Mouse (Mus musculus) testis, adult 2 months (tissue): ENCODE measurements around the gene Zcchc3. TPM values are rescaled to one million over a fixed set of nuclear protein-coding genes. Genes with fewer than 3 reads are reported as not detected.

Experiments used
- H3K27ac ChIP-seq: fragments of 200-500 bp; 2 replicates; pipeline ENCODE4 v1.5.1; 2012; ENCODE audit warnings: low read depth, low read length; ENCODE audit not compliant: control insufficient read depth, insufficient read depth
- H3K27me3 ChIP-seq: fragments of 200-500 bp; 2 replicates; pipeline ENCODE4 v1.6.1; 2012; ENCODE audit warnings: mild to moderate bottlenecking, low read length, moderate library complexity; ENCODE audit not compliant: control insufficient read depth, insufficient read depth
- H3K36me3 ChIP-seq: fragments of 200-500 bp; 2 replicates; pipeline ENCODE4 v1.6.1; 2012; ENCODE audit warnings: mild to moderate bottlenecking, low read length; ENCODE audit not compliant: control insufficient read depth, insufficient read depth
- H3K4me1 ChIP-seq: fragments of 200-500 bp; 2 replicates; pipeline ENCODE4 v1.6.1; 2012; ENCODE audit warnings: low read length; ENCODE audit not compliant: control insufficient read depth, insufficient read depth
- H3K4me3 ChIP-seq: fragments of 200-500 bp; 2 replicates; pipeline ENCODE4 v1.5.1; 2012; ENCODE audit warnings: low read depth, mild to moderate bottlenecking, low read length, moderate library complexity, mixed read lengths; ENCODE audit not compliant: control insufficient read depth
- CTCF ChIP-seq: fragments of 200-500 bp; IDR thresholded peaks from 2 replicates; pipeline ENCODE4 v1.5.1; 2012; ENCODE audit warnings: low read depth, mild to moderate bottlenecking, inconsistent platforms, low read length, moderate library complexity; ENCODE audit not compliant: control insufficient read depth, insufficient read depth, insufficient replicate concordance
- POLR2A ChIP-seq: fragments of 200-500 bp; IDR thresholded peaks from 2 replicates; pipeline ENCODE4 v1.6.1; 2012; ENCODE audit warnings: low read depth, mild to moderate bottlenecking, inconsistent platforms, low read length, moderate library complexity; ENCODE audit not compliant: control insufficient read depth
- polyA plus RNA-seq: library from polyadenylated mRNA; depleted of rRNA; stranded (reverse); fragments of >200 nt; gene quantifications from 2 replicates; pipeline ENCODE4 v1.2.3, GENCODE M21; 2012; rRNA removed

Zcchc3 gene
- polyA plus RNA-seq, 1 experiment, result 2.8 TPM

DNA sequence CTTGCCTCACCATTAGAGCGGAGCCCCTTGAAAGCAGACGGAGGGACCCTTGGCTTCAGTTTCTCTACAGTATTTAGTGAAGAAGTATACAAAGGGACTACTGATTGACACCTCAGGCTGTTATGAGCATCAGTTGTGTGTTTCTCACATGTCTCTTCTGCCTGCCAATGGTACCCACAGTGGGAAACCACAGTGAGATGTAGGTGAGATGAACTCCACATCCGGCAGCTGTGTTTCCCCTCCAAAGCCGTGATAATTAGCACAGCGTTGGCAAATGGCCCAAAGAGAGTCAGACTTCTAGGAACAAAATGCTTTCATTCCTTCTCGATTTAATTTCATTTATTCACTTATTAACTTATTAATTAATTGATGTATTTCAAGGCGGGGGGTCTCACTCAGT is 42.7 kb downstream of the Zcchc3 start:
- Histone ChIP-seq H3K27me3 (no peaks in the 10 kb centered on the region; the same call in 1 of the 2 replicates), H3K4me1 (peaks cover 23% of the 10 kb centered on the region), H3K36me3 (no peaks in the 10 kb centered on the region), H3K27ac (no peak overlapping the region), H3K4me3 (no peak overlapping the region)
- no peak for TF ChIP-seq POLR2A
- TF ChIP-seq CTCF, result no peak

DNA sequence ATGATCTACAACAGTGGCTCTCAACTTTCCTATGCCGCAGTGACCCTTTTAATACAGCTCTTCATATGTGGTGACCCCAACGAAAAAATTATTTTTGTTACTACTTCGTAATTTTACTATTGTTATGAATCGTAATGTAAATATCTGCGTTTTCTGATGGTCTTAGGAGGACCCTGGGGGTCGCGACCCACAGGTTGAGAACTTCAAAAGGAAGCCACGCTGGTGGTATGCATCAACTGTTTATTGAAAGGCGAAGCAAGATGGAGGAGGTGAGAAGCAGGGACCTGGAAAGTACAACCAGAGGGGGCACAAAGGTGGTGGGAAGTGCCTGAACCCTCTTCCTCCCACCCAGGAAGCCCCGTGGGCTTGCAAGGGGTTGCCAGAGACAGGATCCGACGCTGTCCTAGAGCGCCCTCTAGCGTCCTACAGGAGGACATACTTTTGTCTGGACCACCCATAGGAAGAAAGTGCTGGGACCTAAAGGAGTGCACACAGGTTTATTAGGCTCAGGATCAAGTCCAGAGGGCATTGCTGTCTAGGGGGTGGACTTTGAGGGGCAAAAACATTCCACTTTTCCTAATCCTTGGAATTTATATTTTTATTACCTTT is 46.2 kb downstream of the Zcchc3 start:
- peaks cover 9% of the 10 kb centered on the region for H3K4me1 ChIP-seq
- TF ChIP-seq CTCF (peak; percentile 98), POLR2A (no peak)
- H3K27me3 ChIP-seq, result no peaks in the 10 kb centered on the region
- no peak overlapping the region for H3K4me3 ChIP-seq
- H3K27ac ChIP-seq, result no peak overlapping the region
- H3K36me3 ChIP-seq, result no peaks in the 10 kb centered on the region

DNA sequence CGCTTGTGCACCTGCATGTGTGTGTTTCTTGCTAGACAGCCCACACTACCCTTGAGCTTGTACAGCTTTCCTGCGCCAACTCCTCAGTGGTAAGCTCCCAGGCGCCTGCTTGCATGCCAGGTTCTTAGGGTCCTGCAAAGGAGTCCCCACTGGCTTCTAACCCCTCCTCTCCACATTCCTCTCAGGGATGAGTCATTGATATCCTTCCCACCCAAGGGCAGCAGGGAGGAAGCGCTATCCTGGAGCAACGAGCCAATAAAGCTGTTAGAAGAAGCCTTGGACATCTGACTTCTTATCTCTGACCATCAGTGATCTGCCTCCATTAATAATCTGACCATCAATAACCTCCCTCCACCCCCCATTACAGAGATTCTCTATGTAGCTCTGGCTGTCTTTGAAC is 46.9 kb downstream of the Zcchc3 start:
- Histone ChIP-seq H3K27me3 (no peaks in the 10 kb centered on the region), H3K4me3 (no peak overlapping the region), H3K27ac (no peak overlapping the region), H3K36me3 (no peaks in the 10 kb centered on the region), H3K4me1 (peaks cover 11% of the 10 kb centered on the region)
- TF ChIP-seq CTCF, result no peak
- no peak for TF ChIP-seq POLR2A

DNA sequence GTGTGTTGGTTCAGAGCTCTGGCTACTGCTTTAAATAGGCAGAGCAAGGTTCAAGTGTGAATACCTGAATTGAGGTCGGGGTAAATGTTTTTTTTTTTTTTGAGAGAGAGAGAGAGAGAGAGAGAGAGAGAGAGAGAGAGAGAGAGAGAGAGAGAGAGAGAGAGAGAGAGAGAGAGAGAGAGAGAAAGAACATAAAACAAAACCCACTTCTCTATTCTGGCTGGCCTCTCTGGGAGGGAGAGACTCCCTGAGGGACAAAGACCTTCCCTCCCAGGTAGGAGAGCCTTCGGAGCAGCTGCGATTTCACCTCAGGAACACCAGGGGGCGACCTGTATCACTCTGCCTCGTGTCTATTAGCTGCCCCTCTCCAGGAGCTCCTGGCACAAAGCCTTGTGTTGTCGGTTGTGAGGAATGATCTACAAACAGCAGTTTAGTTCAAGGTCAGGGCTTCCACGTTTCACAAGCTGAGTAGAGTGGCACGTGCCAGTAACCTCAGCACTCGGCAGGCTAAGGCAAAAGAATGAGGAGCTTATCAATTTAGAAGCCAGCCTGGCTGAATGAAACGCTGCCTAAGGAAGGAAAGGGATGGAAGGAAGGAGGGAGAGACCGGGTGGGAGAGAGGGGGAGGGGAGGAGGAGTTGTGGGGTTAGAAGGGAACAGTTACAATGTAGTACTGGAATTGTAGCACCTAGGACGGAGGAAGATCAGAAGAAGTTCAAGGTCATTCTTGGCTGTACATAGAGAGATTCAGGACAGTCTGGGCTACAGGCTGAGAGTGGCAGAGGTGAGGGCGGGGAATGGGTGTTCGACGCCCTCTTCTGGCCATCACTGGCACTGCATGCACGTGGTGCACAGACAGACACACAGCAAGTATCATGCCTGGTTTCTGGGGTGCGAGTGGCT is 51.3 kb downstream of the Zcchc3 start:
- Histone ChIP-seq H3K4me1 (peaks cover 4% of the 10 kb centered on the region), H3K4me3 (peak overlapping the region; percentile 50), H3K27ac (no peak overlapping the region), H3K36me3 (no peaks in the 10 kb centered on the region), H3K27me3 (no peaks in the 10 kb centered on the region)
- TF ChIP-seq CTCF (peak; percentile 100), POLR2A (no peak)

Other genes with a start within 250 kb of the Zcchc3 start
- gene Csnk2a1, start 188.2 kb downstream of the Zcchc3 start, polyA plus RNA-seq, result 7.2 and 10.3 TPM in 2 replicates
- 236 and 271 TPM in 2 replicates for gene Tbc1d20, start 121.2 kb downstream of the Zcchc3 start, polyA plus RNA-seq
- gene Rbck1, start 82.4 kb downstream of the Zcchc3 start, polyA plus RNA-seq, result 72.2 and 76.2 TPM in 2 replicates
- gene Trib3, start 71.0 kb downstream of the Zcchc3 start, polyA plus RNA-seq, result 0.16 and 0.26 TPM in 2 replicates
- 0.85 and 0.97 TPM in 2 replicates for gene Nrsn2, start 38.4 kb downstream of the Zcchc3 start, polyA plus RNA-seq
- 5.9 and 6.2 TPM in 2 replicates for gene Sox12, start 17.0 kb downstream of the Zcchc3 start, polyA plus RNA-seq
- gene 6820408C15Rik, start 560 bp upstream of the Zcchc3 start, polyA plus RNA-seq, result 54.7 and 73.0 TPM in 2 replicates
- gene Defb23, start 49.6 kb upstream of the Zcchc3 start, polyA plus RNA-seq, result 1.4 TPM in 1 of 2 replicates, not detected in the other
- gene Defb20, start 62.0 kb upstream of the Zcchc3 start, polyA plus RNA-seq, result 0.28 and 0.52 TPM in 2 replicates
- 7.6 TPM in 1 of 2 replicates, not detected in the other for gene Defb22, start 75.1 kb upstream of the Zcchc3 start, polyA plus RNA-seq
- gene Defb26, start 96.7 kb upstream of the Zcchc3 start, polyA plus RNA-seq, result 4.3 TPM in 1 of 2 replicates, not detected in the other
- 108 TPM in 1 of 2 replicates, not detected in the other for gene Defb28, start 103.2 kb upstream of the Zcchc3 start, polyA plus RNA-seq
- gene Defb29, start 125.1 kb upstream of the Zcchc3 start, polyA plus RNA-seq, result not detected in 2 replicates
- gene Gm17416, start 154.3 kb upstream of the Zcchc3 start, polyA plus RNA-seq, result not detected in 2 replicates
- 4.1 and 4.5 TPM in 2 replicates for gene Defb21, start 157.7 kb upstream of the Zcchc3 start, polyA plus RNA-seq
- gene Defb19, start 165.3 kb upstream of the Zcchc3 start, polyA plus RNA-seq, result 710 and 946 TPM in 2 replicates
- 16.3 and 25.5 TPM in 2 replicates for gene Defb45, start 184.4 kb upstream of the Zcchc3 start, polyA plus RNA-seq
- 125 and 129 TPM in 2 replicates for gene Defb36, start 189.3 kb upstream of the Zcchc3 start, polyA plus RNA-seq
- gene Defb25, start 208.0 kb upstream of the Zcchc3 start, polyA plus RNA-seq, result not detected in 2 replicates
- 1.2 and 1.7 TPM in 2 replicates for gene Rem1, start 211.9 kb upstream of the Zcchc3 start, polyA plus RNA-seq